Mouse (Mus musculus): ENCODE data around the gene Rps10. TPM values are rescaled to one million over a fixed set of nuclear protein-coding genes. Genes with fewer than 3 reads are reported as not detected.

Gene Rps10
- total RNA-seq, 2 experiments from 2014 or later, result 444 to 464 TPM

DNA sequence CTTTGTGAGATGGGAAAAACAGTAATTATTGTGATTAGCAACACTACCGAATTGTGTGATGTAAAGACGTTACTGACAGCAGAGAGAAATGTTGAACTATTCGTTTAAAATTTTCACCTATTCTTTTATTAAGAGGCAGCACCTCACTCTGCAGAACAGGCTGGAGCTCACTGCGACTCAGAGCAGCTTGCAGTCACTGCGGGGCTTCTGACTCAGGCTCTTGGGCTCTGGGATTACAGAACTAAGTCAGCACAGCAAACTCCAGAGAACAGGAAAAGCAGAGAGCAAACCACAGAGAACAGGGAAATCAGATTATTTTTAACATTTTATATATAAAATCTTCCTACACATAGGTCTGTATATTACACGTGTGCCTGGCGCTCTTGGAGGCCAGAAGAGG, 26.9 kb downstream of the Rps10 start:
- TF ChIP-seq CTCF (IDR thresholded peaks at IDR 0.05), result no peak
- Histone ChIP-seq H3K4me3 (no peak overlapping the region), H3K27ac (peak overlapping the region; percentile 76)
- intact Hi-C loops (cut with DNase I), result no loop called here
- no peak for DNase-seq (ENCODE audit: extremely low spot score in 1 of 2, low spot score in 2 of 2)

DNA sequence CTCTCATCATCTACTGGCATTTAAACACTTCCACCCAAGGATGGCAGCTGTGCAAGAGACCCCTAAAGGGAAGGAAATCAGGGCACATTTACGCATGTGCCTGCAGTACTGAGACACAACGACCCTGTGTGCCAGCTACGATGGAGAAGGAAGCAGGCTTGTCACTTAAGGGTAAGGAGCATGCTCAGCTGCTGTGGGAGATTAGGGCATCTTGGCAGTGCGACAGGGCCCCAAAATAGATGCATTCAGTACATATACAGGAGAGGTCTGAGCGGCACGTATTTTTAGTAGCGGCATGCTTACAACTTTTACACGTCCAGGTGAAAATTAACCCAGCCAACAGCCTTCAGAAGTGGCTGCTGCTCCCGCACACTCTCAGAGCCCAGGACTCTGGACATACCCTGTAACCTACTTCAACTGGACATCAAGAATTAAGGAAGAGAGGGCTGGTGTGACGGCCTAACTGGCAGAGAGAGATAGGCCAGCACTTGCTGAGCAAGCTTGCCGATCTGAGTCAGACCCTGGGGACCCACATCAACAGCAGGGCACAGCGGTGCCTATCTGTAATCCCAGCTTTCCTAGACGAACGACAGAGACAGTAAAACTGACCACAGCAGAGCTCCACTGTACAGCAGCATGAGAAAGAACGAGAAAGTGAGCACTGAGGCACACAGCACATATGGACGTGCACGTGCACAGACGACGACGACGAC, 32.8 kb downstream of the Rps10 start:
- 0 out of 2 replicates have a peak overlapping the region, but pooled peaks have one; percentile 5 for H3K4me3 ChIP-seq
- intact Hi-C loops (cut with DNase I), result no loop called here
- DNase-seq (ENCODE audit: extremely low spot score in 1 of 2, low spot score in 2 of 2), result no peak
- TF ChIP-seq CTCF (IDR thresholded peaks at IDR 0.05), result no peak
- peak overlapping the region; percentile 29 for H3K27ac ChIP-seq

DNA sequence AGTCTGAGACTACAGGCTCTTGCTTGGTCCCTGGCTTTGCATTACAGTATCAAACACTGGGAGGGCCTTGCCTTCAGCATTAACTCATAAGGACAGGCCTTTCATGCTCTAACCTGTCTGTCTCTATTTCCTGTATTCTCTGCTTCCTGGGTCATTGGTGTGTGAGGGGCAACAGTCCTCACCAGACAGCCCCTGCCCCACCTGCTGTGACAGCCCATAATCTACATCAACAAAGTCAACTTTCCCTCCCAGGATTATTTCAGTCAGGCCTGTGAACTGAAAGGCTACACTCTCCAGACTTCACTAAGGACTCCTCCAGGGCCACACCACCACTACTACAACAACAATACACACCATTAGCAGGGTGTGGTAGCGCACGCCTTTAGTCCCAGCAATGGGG, 33.4 kb downstream of the Rps10 start:
- H3K4me3 ChIP-seq, result no peak overlapping the region
- peak overlapping the region; percentile 29 for H3K27ac ChIP-seq
- intact Hi-C loops (cut with DNase I), result no loop called here
- DNase-seq (ENCODE audit: extremely low spot score in 1 of 2, low spot score in 2 of 2), result no peak
- no peak for TF ChIP-seq CTCF (IDR thresholded peaks at IDR 0.05)

DNA sequence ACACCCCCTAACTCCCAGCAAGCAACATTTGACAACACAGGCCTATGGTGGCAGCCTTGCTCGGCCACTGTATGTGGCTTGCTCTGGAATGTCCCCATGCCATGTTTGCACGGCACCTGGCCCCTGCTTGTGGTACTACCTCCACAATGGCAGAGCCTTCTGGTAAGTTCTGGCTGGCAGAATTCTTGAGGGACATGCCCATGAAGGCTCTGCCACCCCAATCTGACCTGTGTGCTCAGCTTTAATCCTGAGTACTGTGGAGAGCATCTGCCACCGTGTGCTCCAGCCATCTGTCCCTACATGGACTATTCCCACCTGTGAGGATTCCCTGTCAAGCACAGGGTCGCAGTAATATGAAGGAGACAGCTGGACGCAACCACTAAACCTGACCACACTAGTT, 35.6 kb downstream of the Rps10 start:
- DNase-seq (ENCODE audit: extremely low spot score in 1 of 2, low spot score in 2 of 2), result no peak
- no peak overlapping the region for H3K27ac ChIP-seq
- no peak for TF ChIP-seq CTCF (IDR thresholded peaks at IDR 0.05)
- intact Hi-C loops (cut with DNase I), result no loop called here
- no peak overlapping the region for H3K4me3 ChIP-seq

- H3K27ac ChIP-seq, result no peak overlapping the region
- intact Hi-C loops (cut with DNase I), result no loop called here
- no peak for TF ChIP-seq CTCF (IDR thresholded peaks at IDR 0.05)
- no peak for DNase-seq (ENCODE audit: extremely low spot score in 1 of 2, low spot score in 2 of 2)
- H3K4me3 ChIP-seq, result no peak overlapping the region
These were observed 36.2 kb downstream of the Rps10 start for GRCm38 (mm10) chr17:27600286-27600685.

DNA sequence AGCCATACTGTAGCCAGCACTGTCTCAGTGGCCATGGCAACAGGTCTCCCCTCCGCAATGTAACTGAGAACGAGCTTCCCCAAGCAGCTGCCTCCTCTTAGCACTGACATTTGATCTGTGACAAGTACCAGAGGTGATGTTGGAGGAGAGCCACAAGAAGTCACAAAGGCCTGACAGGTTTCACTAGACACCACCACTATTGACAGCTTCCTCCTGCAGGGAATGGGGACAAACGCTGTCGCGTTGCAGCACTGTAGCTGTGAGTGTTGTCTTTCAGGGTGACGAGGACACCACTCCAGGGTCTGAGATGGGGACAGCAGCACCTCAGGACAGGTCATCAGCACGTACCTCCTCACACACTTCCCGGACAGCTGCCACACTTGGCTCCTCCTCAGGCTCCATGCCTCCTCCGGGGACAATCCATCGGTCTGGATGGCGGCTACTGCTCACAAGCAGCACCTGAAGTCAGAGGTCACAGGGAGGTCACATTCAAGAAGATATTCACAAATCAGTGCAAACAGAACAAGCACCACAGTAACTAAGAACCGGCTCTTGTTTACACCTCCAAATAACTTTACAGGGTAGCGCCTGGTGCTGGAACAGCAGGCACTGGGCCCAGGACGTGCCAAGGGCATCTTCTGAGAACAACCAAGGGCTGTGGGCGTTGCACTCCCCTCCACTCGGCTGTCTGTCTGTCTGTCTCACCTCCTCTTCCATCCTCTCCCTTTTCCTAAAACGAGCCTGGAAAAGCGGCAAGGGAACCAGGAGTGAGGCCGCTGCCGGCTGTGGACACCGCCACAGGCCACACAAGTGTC, 39.9 kb downstream of the Rps10 start:
- Histone ChIP-seq H3K4me3 (no peak overlapping the region), H3K27ac (peak overlapping the region; percentile 45; the same call in 1 of the 2 replicates)
- TF ChIP-seq CTCF (IDR thresholded peaks at IDR 0.05), result no peak
- intact Hi-C loops (cut with DNase I), result no loop called here
- DNase-seq (ENCODE audit: extremely low spot score in 1 of 2, low spot score in 2 of 2), result no peak

GRCm38 (mm10) chr17:27595659-27596375, 40.7 kb downstream of the Rps10 start:
- H3K27ac ChIP-seq, result peak overlapping the region; percentile 36; the same call in 1 of the 2 replicates
- peak; percentile 23 for TF ChIP-seq CTCF (IDR thresholded peaks at IDR 0.05)
- no peak overlapping the region for H3K4me3 ChIP-seq
- intact Hi-C loops (cut with DNase I), result no loop called here
- DNase-seq (ENCODE audit: extremely low spot score in 1 of 2, low spot score in 2 of 2), result no peak

DNA sequence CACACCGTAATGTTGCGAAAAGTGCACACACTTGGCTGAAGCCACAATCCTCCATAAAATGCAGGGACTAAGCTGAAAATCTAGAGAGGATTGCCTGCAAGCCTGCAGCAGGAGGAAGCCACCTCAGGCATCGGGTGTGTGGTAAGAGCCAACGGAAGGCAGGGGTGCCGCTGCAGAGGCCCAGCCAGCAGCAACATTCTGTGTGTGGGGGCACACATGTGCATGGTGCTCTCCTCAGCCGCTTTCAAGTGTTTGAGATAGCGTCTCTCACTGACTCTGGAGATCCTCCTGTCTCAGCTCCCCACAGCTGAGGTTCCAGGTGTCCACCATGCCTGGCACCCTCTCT, 43.9 kb downstream of the Rps10 start:
- Histone ChIP-seq H3K4me3 (no peak overlapping the region), H3K27ac (no peak overlapping the region)
- intact Hi-C loops (cut with DNase I), result no loop called here
- no peak for DNase-seq (ENCODE audit: extremely low spot score in 1 of 2, low spot score in 2 of 2)
- no peak for TF ChIP-seq CTCF (IDR thresholded peaks at IDR 0.05)

GRCm38 (mm10) chr17:27591826-27592564, 44.5 kb downstream of the Rps10 start:
- no peak overlapping the region for H3K27ac ChIP-seq
- no peak for DNase-seq (ENCODE audit: extremely low spot score in 1 of 2, low spot score in 2 of 2)
- intact Hi-C loops (cut with DNase I), result no loop called here
- TF ChIP-seq CTCF (IDR thresholded peaks at IDR 0.05), result peak; percentile 27
- H3K4me3 ChIP-seq, result no peak overlapping the region

DNA sequence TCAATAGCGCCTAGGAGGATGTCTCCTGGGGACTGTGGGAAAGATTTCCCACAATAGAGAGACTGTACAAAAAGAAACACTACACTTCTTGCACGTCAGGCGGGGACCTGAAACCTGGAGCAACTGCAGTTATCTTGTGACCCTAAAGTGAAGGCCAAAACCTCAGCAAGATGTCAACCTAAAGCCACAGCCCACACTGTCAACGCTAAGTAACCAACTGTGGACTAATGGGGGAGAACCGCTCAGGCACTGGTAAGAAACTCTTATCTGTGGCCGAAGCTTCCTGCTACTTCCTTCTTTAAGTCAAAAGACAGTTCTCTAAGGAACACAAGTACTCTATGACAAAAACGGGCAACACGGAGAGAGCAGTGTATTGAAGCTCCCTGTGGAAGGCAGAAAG, 48.2 kb downstream of the Rps10 start:
- Histone ChIP-seq H3K27ac (peak overlapping the region; percentile 72), H3K4me3 (no peak overlapping the region)
- no peak for DNase-seq (ENCODE audit: extremely low spot score in 1 of 2, low spot score in 2 of 2)
- intact Hi-C loops (cut with DNase I), result no loop called here
- TF ChIP-seq CTCF (IDR thresholded peaks at IDR 0.05), result no peak

- intact Hi-C loops (cut with DNase I), result no loop called here
- no peak for DNase-seq (ENCODE audit: extremely low spot score in 1 of 2, low spot score in 2 of 2)
- peak overlapping the region; percentile 78 for H3K27ac ChIP-seq
- H3K4me3 ChIP-seq, result no peak overlapping the region
- TF ChIP-seq CTCF (IDR thresholded peaks at IDR 0.05), result no peak
These were observed 49.2 kb downstream of the Rps10 start for GRCm38 (mm10) chr17:27587252-27587651.

Data from left cerebral cortex, adult 2 months (tissue).